Mouse (Mus musculus) heart, postnatal 4 days (tissue): ENCODE measurements around the gene Gm3839. TPM values are rescaled to one million over a fixed set of nuclear protein-coding genes. Genes with fewer than 3 reads are reported as not detected.
"Not testable (repeated sequence)": the region's sequence is repeated elsewhere in the genome, so short reads cannot be mapped to it uniquely, and the experiment has no call there.

Experiments used
- DNase-seq: peaks from one replicate; pipeline ENCODE4 v3.0.0; 2021
- microRNA-seq, 2 experiments: library from miRNA; unstranded; fragments of <30 nt; microRNA quantifications; one replicate each; pipeline ENCODE4 v1.2.0; 2021 to 2022
- total RNA-seq, 2 experiments: library from RNA; stranded (reverse); gene quantifications; 2 replicates each; pipeline ENCODE4 v1.2.3; 2021

Gene Gm3839
- total RNA-seq: 1 to 10 TPM in 1 of 2 experiments, under 1 TPM in 1; 0.93 to 1.6 TPM

DNA sequence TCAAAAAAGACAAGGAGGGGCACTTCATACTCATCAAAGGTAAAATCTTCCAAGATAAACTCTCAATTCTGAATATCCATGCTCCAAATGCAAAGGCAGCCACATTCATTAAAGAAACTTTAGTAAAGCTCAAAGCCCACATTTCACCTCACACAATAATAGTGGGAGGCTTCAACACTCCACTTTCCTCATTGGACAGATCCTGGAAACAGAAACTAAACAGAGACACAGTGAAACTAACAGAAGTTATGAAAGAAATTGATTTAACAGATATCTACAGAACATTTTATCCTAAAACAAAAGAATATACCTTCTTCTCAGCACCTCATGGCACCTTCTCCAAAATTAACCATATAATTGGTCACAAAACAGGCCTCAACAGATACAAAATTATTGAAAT is at the start of gene Gm3839:
TSS of gene Gm3839 (minus strand) at position 101 of the 400 bp plus-strand sequence.
- DNase-seq: not testable (repeated sequence)

DNA sequence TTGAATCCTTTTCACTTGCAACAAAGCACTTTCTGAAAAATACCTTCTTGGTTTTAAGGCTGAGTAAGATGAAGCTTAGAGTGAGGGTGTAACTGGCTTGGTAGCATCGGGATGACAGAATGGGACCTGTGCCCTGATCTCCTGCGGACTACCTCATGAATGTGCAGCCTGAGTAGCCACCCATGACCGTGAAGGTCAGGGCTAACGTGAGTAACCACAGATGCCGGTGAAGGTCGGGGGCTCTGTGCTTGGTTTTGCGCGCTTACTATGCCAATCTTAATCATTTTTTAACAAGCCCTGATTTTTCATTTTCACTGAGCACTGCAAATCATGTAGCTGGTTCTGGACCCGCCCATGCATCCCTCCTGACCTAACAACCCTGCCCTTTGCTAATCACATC is 49.1 kb upstream of the Gm3839 start:
- DNase-seq: no peak

DNA sequence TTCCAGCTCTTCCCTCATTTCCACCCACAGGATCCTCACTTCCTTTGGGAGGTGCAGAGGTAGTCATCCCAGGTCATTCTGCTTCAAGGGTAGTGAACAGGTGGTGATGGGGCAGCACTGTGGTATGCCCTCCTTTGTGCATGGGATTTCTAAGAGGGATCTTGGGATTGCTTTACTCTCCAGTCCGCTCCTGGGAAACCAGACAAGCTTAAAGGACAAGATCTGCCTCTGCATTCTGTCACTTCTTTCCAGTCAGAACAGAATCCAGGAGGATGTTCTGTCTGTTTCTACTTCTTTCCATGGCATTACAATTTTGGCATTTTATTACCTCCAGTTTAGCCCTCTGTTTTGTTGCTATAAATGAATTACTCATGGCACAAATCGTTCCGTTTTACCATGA is 21.3 kb upstream of the Gm3839 start:
- DNase-seq: no peak

DNA sequence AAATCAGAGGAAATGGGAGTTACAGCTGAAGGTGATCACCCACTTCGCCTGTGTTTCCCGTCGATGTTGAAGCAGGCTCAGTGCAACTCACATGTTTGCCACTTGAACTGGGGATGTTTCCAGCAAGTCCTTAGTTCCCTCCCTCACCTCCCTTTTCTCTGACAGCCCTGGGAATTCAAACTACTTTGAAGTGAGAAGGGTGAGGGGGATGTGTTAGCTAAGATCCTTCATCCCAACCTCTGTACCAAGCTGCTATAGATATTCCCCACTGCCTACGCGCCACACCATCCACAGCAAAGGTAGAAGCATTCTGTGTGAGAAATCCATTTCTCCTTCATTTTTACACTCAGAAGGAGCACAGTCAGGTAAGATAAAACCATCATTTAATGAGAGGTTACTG is 18.7 kb upstream of the Gm3839 start:
- no peak for DNase-seq

DNA sequence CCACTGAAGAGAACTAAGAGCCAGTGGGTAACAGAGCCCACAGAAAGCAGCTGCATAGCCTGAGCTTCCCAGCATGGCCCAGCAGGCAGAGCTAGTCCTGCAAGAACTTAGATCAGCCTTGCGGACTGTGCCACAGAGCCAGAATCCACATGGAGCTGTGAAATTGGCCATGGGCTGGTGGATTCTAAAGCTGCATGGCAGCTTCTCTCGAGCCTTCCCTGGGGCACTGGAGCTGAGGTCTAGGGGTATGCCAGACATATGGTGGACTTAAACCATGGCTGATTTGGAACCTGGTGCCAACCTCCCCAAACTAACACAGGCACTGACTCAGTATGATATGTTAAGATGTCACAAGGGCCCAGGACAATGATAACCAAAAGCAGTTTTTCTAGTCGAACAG is 10.4 kb downstream of the Gm3839 start:
- no peak for DNase-seq

DNA sequence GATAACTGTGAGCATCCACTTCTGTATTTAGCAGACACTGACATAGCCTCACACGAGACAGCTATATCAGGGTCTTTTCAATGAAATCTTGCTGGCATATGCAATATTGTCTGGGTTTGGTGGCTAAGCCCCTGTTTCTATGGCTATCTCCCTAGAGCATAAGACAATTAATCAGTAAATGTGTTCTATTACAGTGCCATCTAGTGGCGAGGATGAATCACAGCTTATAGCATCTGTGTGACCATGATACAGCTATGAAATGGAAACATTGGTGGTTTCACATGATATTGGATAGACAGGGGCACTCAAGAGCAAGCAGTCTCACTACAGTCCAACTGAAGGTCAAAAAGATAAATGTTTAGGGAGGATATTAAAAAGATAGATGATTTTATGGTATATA is 26.5 kb downstream of the Gm3839 start:
- no peak for DNase-seq

DNA sequence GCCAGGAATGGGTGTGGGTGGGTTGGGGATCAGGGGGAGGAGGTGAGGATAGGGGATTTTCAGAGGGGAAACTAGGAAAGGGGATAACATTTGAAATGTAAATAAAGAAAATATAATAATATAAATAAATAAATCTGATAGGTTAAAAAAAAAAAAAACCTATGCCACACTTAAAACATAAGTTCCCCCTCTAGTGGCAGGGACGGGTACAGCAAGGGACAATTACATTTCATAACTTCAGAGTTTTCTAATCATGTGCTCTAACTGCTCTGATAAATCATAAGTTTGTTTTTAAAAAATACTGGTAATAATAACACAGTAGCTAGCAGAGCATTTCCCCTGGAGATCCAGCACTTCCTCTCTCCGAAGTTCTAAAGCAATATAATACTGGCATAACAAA is 49.4 kb downstream of the Gm3839 start:
- peak; percentile 43 for DNase-seq

DNA sequence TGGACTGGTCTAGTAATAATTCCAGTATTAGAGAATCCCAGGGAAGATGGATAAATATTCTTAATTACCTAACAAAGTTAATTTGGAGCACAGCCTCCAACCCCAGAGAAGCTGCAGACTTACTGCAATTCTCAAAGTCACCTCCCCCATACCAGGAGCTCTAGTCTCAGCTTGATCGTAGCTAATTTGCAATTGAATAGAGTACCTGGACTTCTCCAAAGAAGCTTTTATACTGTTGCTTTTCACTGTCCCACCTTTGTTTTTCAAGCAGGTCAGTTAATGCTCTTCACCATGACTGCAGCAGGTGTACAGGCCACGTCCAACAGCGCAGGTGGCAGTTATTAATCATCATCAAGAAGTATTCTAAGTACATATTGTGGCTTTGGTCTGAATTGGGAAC is 68.6 kb downstream of the Gm3839 start:
- DNase-seq: not testable (repeated sequence)

DNA sequence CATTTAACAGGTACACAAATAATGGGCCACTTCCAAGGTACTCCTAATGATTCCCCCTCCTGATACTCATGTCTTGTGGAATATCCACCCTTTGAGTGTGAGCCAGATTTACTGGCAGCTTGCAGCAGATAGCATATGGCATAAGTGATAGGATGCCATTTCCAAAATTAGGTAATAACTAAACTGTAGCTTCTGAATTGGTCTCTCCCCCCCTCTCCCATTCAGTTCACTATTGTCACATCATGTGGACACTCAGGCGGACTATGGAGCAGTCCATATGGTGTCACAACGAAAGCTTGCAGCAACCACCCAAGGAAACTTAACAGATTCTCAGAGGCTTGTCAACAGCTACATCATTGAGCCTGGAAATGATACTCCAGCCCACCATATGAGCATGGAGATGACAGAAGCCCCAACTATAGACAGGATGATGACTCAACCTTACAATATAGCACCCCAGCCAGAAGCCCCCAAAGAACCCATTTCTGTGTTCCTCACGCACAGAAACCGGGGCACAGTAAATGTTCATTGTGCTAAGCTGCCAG is 99.3 kb downstream of the Gm3839 start:
- DNase-seq: no peak

DNA sequence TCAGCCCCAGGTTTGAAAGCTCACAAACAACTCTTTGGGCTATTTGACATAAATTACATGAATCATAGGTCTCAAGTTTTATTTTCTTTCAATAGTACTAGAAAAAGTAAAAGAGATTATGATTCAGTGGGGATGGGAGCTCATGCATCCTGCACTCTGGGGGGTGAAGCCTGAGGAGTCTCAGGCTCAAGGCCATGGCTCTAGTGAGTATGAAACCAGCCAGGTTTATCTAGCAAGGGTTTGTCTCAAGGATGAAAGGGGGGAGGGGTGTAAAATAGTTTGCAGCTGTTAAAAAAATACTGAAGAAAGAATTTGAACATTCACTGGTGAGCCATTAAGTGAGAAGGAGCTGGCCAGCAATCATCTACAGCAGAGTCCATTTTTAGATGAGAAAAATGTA is 108.5 kb downstream of the Gm3839 start:
- DNase-seq: no peak

DNA sequence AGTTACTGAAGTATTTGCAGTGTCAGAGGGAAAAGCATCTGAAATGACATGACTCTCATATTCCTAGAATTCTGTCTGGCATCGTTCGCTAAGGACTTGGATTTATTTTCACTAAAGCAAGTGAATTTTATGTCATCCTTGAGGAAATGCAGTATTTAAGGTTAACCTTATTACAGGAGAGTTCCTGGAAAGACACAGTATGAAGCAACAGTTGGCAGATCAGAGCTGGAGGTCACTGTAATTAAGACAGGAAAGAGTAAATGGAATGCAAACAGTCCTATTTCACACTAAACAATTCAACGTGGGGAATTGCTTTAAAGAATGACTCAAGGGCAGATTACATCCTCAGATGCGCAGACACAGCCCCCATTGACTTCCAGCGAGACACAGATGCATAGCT is 112.0 kb downstream of the Gm3839 start:
- no peak for DNase-seq

DNA sequence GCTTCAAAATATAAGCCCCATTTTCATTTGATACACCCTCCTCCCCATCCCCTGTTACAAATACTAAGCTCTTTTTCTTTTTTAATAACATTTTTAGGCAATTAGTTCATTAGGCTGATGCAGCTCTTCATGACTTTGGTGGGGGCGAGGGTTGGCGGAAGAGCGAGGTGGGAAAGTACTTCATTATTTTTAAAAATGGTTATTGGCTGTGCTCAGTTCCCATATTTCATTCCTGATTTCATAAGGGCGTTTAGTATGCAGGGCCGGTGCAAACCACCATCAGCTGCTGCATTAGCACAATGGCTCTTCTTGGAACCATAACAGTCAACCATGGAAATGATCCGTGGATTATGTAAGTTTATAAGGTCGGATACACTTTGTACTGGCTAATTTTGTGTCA is 124.4 kb downstream of the Gm3839 start:
- no peak for DNase-seq

Small RNA genes lying within 50 kb of the gene (microRNA-seq; reads per million reads assigned to microRNA genes)
- gene Mir5124b: 0 reads per million in 2 experiments

Other genes starting within 250 kb of the Gm3839 start
- 1 to 10 TPM; 3.2 to 3.8 TPM for gene Fhit, start 194.7 kb downstream of the Gm3839 start, total RNA-seq
- gene Ptprg, start 196.8 kb upstream of the Gm3839 start, total RNA-seq: 10 to 100 TPM; 69.3 to 72.5 TPM